Mouse (Mus musculus) c-Kit-negative CD71-positive TER-119-positive erythroid progenitor cells, embryonic 14.5 days (primary cell): ENCODE measurements around the gene Lmod1.

Experiments used
- DNase-seq: peaks from one replicate; pipeline ENCODE4 v3.0.0-alpha.2; 2013; ENCODE audit warnings: low read depth, low spot score

Lmod1 gene

DNA sequence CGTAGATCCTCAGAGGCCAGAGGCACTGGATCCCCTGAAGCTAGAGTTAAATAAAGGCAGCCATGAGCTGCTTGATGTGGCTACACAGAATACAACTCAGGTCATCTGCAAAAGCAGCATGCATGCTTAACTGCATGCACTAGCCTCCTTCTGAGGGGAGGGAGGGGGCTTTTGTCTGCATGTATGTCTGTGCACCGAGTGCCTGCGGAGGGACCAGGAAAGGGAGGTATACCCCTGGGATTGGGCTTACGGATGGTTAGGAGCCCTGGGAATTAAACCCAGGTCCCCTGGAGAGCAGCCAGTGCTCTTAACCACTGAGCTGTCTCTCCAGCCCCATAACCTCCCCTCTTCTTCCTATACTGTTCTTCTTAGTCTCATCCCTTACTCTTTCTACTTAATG is 87.5 kb downstream of the Lmod1 start:
- no peak for DNase-seq

DNA sequence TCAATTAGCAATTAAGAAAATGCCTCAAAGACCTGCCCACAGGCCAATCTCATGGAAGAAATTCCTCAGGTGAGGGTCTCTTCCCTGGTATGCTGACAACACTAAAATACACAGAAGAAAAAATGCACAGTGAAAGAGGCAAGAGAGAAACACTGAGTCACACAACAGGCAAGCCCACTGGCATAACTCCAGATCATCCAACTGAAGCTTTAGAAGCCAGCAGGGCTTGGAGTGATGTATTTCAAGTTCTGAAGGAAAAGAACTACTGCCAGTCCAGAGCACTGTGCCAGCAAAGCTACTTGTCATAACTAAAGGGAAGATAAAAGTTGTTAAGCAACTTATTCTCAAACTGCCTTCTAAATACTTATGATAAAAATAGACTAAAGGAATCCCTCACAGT is 89.4 kb downstream of the Lmod1 start:
- no peak for DNase-seq
